Mouse (Mus musculus): ENCODE data around the gene 2900026A02Rik. TPM values are rescaled to one million over a fixed set of nuclear protein-coding genes. Genes with fewer than 3 reads are reported as not detected.
A peak's percentile ranks its signal among the peaks of the same experiment; 100 is the strongest.

The 2900026A02Rik gene
- polyA plus RNA-seq, 1 experiment from 2014 or later = 2.0 TPM

DNA sequence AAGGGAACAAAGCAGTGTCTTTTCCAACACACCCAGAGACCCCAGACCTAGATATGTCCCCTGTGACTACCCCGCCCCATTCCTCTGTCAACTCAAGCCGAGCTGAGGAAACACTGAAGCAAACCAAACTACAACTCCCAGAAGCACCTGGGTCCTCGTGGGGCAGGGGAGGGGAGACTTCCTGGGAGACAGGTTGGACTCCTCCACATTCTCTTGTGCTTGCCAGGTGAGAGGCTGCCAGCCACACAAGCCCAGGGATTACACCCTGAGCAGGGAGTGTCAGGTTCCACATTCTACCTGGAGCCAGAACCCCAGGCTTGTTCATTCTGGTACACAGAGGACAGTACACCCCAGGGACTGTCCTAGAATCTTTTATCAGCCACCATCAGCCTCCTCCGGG lies 2.9 kb upstream of the 2900026A02Rik start:
- WGBS (ENCODE audit: insufficient replicate concordance) = 27% methylated on average over 4 of the region's 4 CpGs
- no peak for ATAC-seq (ENCODE audit: insufficient read depth)
- Histone ChIP-seq H3K9ac (no peak overlapping the region), H3K27me3 (peaks cover 38% of the 10 kb centered on the region), H3K36me3 (replicated peaks) (no peaks in the 10 kb centered on the region), H3K9me3 (replicated peaks) (no peaks in the 10 kb centered on the region), H3K4me2 (no peak overlapping the region), H3K4me3 (replicated peaks) (no peak overlapping the region), H3K4me1 (replicated peaks) (peaks cover 21% of the 10 kb centered on the region), H3K27ac (replicated peaks) (no peak overlapping the region)

DNA sequence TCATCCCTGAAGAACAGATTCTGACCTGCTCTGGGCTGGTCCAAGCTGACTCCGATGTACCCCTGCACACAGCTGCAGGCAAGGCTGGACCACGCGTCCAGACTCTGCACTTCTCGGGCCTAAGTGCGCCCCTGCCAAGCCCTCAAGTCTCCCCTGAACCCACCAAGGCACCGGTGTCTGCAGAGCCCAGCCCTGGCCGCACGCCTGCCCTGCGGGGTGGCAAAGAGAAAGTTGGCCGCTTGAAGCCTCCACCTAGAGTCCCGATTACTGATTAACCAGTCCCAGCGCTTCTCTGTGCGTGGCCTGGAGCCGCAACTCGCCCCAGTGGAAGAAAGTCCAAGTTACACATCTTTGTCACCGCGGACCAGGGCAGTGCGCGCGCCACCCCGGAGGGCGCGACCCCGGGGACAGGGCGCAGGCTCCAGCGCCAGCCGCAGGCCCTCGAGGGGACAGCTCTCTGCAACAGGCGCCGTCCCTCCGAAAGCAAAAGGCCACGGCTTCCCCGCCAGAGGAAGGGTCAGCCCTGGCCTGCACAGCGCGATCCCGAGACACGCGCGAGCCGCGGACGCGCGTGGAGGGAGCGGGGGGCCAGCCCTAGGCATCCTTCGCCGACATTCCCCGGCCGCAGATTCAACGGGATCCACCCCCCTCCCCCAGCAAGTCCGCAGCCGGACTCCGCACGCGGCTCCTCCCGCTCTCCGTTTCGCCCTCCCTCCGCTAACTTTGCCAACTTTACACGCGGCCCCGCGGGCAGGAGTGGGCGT lies 471 bp downstream of the 2900026A02Rik start:
- Histone ChIP-seq H3K4me1 (replicated peaks) (peaks cover 28% of the 10 kb centered on the region), H3K27ac (replicated peaks) (peak overlapping the region; percentile 78), H3K27me3 (peaks cover 32% of the 10 kb centered on the region), H3K9ac (peak overlapping the region; percentile 42; the same call in 1 of the 2 replicates), H3K9me3 (replicated peaks) (no peaks in the 10 kb centered on the region), H3K4me2 (peak overlapping the region; percentile 72), H3K4me3 (replicated peaks) (peak overlapping the region; percentile 58), H3K36me3 (replicated peaks) (no peaks in the 10 kb centered on the region)
- WGBS (ENCODE audit: insufficient replicate concordance) = 3% methylated on average over 64 of the region's 64 CpGs
- ATAC-seq (ENCODE audit: insufficient read depth) = peak; percentile 75

DNA sequence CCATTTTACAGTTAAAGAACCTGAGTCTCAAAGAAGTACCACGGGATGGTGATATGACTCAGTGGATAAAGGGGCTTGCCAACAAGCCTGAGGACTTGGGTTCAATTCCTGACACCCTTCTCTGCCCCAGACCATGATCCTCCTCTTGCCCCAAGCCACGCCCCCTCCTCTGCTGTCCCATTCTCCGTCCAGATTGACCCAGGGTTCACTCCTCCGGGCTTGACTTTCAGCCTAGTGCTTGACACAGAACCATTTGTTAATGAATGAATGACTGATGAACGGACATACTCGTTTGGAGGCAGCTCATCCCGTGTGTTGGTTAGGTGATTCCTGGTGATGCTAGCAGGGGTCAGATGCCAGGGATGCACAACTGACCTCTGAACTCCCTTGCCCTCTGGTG lies 1.2 kb downstream of the 2900026A02Rik start:
- Histone ChIP-seq H3K4me3 (replicated peaks) (peak overlapping the region; percentile 58; the same call in 1 of the 2 replicates), H3K9ac (no peak overlapping the region), H3K27ac (replicated peaks) (peak overlapping the region; percentile 72; the same call in 1 of the 2 replicates)

DNA sequence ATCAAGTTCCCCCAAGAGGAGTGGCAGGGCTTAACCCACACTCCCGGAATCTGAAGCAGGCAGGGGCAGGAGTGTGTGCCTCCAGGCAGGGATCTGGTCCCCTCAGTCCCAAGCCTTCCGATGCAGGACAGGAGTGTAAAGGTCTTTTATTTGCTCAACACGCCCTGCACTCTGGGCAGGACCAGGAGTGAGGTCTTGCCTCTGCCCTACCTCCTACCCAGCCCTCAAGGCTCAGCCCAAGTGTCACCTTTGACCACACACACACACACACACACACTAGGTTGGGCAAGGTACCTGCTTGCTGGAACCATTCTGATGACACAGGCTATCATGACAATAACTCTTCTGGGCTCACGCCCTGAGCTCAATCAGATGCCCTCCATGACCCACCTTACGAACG lies 1.6 kb downstream of the 2900026A02Rik start:
- Histone ChIP-seq H3K4me1 (replicated peaks) (peaks cover 28% of the 10 kb centered on the region), H3K27me3 (peaks cover 25% of the 10 kb centered on the region), H3K27ac (replicated peaks) (no peak overlapping the region), H3K4me2 (peak overlapping the region; percentile 27), H3K36me3 (replicated peaks) (no peaks in the 10 kb centered on the region), H3K9me3 (replicated peaks) (no peaks in the 10 kb centered on the region), H3K9ac (no peak overlapping the region), H3K4me3 (replicated peaks) (no peak overlapping the region)
- no peak for ATAC-seq (ENCODE audit: insufficient read depth)
- 67% methylated on average over 6 of the region's 6 CpGs for WGBS (ENCODE audit: insufficient replicate concordance)

More for the DNA sequence above, 1.2 kb downstream of the 2900026A02Rik start:
- no peak for ATAC-seq (ENCODE audit: insufficient read depth)
- no peaks in the 10 kb centered on the region for H3K9me3 ChIP-seq (replicated peaks)
- H3K4me2 ChIP-seq = peak overlapping the region; percentile 72
- peaks cover 30% of the 10 kb centered on the region for H3K27me3 ChIP-seq
- 48% methylated on average over 7 of the region's 7 CpGs for WGBS (ENCODE audit: insufficient replicate concordance)
- H3K4me1 ChIP-seq (replicated peaks) = peaks cover 28% of the 10 kb centered on the region
- no peaks in the 10 kb centered on the region for H3K36me3 ChIP-seq (replicated peaks)

DNA sequence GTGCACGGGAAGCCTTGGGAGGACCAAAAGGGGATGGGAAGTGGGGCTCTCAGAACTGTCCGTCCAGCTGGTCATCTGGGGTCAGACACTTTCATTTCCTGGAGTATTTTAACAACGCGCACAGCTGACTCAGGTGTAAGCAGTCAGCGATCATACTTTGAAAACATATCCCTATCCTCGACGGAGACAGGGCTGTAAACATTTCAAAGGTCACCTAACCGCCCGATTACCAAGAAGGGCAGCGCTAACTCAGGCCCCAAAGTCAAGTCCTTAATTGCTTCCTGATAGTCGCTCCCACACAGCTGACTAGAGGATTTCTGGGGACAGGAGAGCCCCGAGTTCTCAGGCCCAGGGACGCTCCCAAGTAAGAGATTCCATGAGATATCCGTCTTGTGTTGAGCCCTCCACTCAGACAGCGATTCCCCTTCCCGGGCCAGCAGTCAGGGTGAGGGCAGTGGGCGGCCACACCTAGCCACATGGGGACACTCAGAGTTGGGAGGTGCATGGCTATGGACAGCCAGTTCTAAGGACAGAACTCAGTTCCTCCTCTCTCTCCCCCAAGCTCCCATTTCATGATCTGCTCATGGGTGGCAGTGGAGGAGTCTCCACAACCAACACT lies 2.3 kb downstream of the 2900026A02Rik start:
- ATAC-seq (ENCODE audit: insufficient read depth) = no peak
- Histone ChIP-seq H3K9ac (no peak overlapping the region), H3K4me1 (replicated peaks) (peaks cover 28% of the 10 kb centered on the region), H3K27me3 (peaks cover 21% of the 10 kb centered on the region), H3K27ac (replicated peaks) (0 out of 2 replicates have a peak overlapping the region, but pooled peaks have one; percentile 24), H3K36me3 (replicated peaks) (no peaks in the 10 kb centered on the region), H3K4me3 (replicated peaks) (no peak overlapping the region), H3K9me3 (replicated peaks) (no peaks in the 10 kb centered on the region), H3K4me2 (peak overlapping the region; percentile 27)
- WGBS (ENCODE audit: insufficient replicate concordance) = 53% methylated on average over 17 of the region's 17 CpGs

DNA sequence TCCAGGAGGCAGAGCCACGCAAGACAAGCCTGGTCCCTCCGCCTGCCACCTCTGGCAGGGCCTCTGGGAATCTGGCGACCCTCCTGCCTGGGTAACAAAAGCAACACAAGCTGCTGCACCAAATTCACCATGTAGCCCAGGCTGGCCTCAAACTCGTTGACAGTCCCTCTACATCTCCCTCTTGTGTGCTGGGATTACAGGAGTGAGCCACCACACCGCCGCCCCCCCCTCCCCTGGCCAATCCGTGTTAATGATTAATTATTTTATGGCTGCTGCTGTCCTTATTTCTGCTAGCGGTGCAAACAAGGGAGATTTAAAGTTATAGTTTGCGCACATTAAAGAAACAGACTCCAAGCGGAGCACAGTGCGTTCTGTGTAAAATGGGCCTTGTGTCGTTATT lies 4.0 kb downstream of the 2900026A02Rik start:
- no peak overlapping the region for H3K9ac ChIP-seq
- WGBS (ENCODE audit: insufficient replicate concordance) = 65% methylated on average over 12 of the region's 12 CpGs
- no peak overlapping the region for H3K4me3 ChIP-seq (replicated peaks)
- no peaks in the 10 kb centered on the region for H3K36me3 ChIP-seq (replicated peaks)
- peaks cover 34% of the 10 kb centered on the region for H3K4me1 ChIP-seq (replicated peaks)
- H3K9me3 ChIP-seq (replicated peaks) = no peaks in the 10 kb centered on the region
- H3K27me3 ChIP-seq = peaks cover 21% of the 10 kb centered on the region
- H3K4me2 ChIP-seq = no peak overlapping the region; the same call in 1 of the 2 replicates
- H3K27ac ChIP-seq (replicated peaks) = no peak overlapping the region
- no peak for ATAC-seq (ENCODE audit: insufficient read depth)

DNA sequence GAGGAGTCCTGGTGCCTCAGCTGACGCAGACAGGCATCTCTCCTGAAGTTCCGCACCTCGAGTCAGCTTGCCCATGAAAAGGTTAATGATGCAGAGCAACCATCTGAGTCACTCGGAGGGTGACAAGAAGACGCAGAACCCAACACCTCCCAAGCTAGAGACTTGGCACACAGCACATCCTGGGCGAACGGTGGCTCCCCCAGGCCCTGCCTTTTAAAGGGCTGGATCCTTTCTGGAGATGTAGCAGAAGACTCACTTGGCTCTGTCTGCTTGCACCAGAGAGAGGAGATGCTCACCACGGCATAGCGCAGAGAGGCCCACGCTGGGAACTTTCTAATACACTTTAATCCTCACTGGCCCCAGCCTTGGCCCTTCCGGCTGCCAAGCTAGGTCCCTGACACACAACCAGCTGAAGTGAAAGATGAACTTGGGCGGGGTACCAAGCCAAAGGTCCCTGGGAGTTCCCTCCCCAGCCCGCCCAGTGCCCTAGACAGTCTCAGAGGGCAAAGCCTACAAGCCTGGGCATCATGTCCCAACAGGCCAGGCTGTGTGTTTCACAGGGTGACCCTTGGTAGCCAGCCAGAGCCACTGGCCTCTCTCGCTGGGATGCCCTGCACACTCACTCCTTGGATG lies 4.6 kb downstream of the 2900026A02Rik start:
- no peaks in the 10 kb centered on the region for H3K36me3 ChIP-seq (replicated peaks)
- no peak overlapping the region for H3K4me3 ChIP-seq (replicated peaks)
- ATAC-seq (ENCODE audit: insufficient read depth) = no peak
- no peak overlapping the region for H3K4me2 ChIP-seq
- peaks cover 34% of the 10 kb centered on the region for H3K4me1 ChIP-seq (replicated peaks)
- H3K9ac ChIP-seq = no peak overlapping the region
- 65% methylated on average over 14 of the region's 14 CpGs for WGBS (ENCODE audit: insufficient replicate concordance)
- H3K27ac ChIP-seq (replicated peaks) = no peak overlapping the region
- no peaks in the 10 kb centered on the region for H3K9me3 ChIP-seq (replicated peaks)
- H3K27me3 ChIP-seq = peaks cover 21% of the 10 kb centered on the region

DNA sequence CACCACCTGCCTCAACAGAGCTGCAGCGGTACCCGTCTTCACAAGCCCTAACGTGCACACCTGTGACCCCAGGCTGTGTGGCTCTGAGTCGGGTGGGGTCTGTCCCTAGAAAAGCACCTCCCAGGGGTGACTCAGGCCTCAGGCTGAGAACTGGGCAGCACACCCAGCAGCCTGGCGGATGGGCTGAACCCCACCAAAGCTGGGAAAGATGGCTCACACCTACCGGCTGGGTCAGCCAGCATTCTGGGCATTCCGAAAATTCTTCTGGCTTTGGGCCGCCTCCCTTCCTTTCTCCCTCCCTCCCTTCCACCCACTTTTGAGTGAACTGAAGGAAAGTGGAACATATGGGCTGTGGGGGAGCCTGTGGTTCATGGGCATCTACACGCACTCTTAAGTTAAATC lies 5.4 kb downstream of the 2900026A02Rik start:
- no peaks in the 10 kb centered on the region for H3K9me3 ChIP-seq (replicated peaks)
- no peaks in the 10 kb centered on the region for H3K36me3 ChIP-seq (replicated peaks)
- H3K9ac ChIP-seq = no peak overlapping the region
- 75% methylated on average over 9 of the region's 9 CpGs for WGBS (ENCODE audit: insufficient replicate concordance)
- H3K4me3 ChIP-seq (replicated peaks) = no peak overlapping the region
- peaks cover 30% of the 10 kb centered on the region for H3K4me1 ChIP-seq (replicated peaks)
- H3K27me3 ChIP-seq = peaks cover 14% of the 10 kb centered on the region
- no peak overlapping the region for H3K4me2 ChIP-seq
- no peak for ATAC-seq (ENCODE audit: insufficient read depth)
- H3K27ac ChIP-seq (replicated peaks) = no peak overlapping the region

DNA sequence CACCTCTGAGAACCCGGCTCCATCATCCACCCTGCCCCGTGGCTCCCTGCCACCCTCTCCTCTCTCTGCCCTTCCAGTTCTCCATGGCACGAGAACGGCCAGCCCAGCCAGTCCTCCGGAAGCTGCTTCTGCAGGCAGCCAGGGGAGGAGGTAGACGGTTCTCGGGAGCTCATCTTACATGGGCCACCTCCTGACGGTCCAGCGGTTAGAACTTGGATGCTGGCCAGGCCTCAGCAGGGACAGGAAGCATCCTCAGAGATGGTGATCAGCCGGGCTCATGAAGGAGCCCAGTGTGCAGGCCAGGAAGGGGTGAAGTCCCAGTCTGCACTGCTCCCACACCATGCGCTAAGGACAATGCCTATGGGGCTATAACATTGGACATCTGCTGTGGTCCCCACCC lies 6.6 kb downstream of the 2900026A02Rik start:
- Histone ChIP-seq H3K27me3 (peaks cover 2% of the 10 kb centered on the region; the same call in 1 of the 2 replicates), H3K4me3 (replicated peaks) (no peak overlapping the region), H3K9ac (no peak overlapping the region), H3K4me1 (replicated peaks) (peaks cover 30% of the 10 kb centered on the region), H3K9me3 (replicated peaks) (no peaks in the 10 kb centered on the region), H3K27ac (replicated peaks) (no peak overlapping the region), H3K4me2 (no peak overlapping the region), H3K36me3 (replicated peaks) (no peaks in the 10 kb centered on the region)
- 63% methylated on average over 11 of the region's 11 CpGs for WGBS (ENCODE audit: insufficient replicate concordance)
- no peak for ATAC-seq (ENCODE audit: insufficient read depth)

DNA sequence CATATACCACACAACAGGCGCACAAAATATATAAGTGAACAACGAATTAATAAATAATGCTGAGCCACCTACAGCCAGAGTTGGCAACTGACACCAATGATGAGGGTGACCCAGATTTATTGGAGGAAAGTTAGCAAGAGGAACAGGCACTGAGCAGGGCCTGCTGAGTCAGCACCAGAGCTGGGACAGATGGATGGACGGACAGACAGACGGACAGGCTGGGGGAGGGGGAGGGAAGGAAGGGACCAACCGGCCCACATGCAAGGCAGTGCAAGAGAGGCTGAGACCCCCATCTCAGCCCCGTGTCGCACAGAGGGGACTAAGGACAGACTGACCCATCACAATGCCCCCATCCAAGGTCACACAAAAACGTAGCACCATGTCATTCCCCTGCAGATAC lies 7.0 kb downstream of the 2900026A02Rik start:
- Histone ChIP-seq H3K36me3 (replicated peaks) (no peaks in the 10 kb centered on the region), H3K27me3 (no peaks in the 10 kb centered on the region), H3K4me1 (replicated peaks) (peaks cover 34% of the 10 kb centered on the region), H3K9ac (no peak overlapping the region), H3K4me3 (replicated peaks) (no peak overlapping the region), H3K27ac (replicated peaks) (no peak overlapping the region), H3K9me3 (replicated peaks) (no peaks in the 10 kb centered on the region), H3K4me2 (no peak overlapping the region)
- ATAC-seq (ENCODE audit: insufficient read depth) = no peak
- 66% methylated on average over 8 of the region's 8 CpGs for WGBS (ENCODE audit: insufficient replicate concordance)

DNA sequence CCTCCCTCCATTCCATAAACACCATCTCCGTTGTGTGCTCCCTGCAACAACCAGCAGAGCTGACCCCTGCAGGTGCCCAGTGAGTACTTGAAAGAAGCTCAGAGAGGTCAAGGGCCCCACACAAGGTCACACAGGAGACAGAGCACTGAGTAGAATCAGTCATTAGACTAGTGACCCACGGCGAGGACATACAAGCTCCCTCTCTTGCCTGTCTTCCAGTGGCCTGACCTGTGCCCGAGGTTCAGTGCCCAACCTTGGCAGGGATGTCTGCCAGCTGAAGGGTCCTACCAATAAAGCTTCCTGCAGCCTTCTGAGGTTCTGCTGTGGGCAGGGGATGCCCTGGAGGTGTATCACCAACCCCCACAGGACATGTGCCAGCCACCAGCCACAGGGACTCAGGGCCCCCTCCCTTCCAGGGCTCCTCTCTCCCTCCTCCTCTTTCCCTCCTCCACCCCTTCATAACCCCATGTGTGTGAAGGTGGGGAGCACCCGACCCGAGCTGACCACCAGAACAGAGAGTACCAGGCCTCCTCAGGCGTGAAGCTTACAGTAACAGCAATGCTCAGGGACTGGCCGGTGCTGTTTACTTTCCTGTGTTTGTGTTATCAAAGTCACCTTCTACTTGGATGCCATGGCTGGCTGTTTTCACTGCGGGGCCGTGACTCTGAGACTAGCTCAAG lies 8.7 kb downstream of the 2900026A02Rik start:
- Histone ChIP-seq H3K27ac (replicated peaks) (no peak overlapping the region), H3K36me3 (replicated peaks) (no peaks in the 10 kb centered on the region), H3K9ac (no peak overlapping the region), H3K9me3 (replicated peaks) (no peaks in the 10 kb centered on the region), H3K27me3 (no peaks in the 10 kb centered on the region), H3K4me3 (replicated peaks) (no peak overlapping the region), H3K4me1 (replicated peaks) (peaks cover 44% of the 10 kb centered on the region), H3K4me2 (no peak overlapping the region)
- no peak for ATAC-seq (ENCODE audit: insufficient read depth)
- 55% methylated on average over 10 of the region's 10 CpGs for WGBS (ENCODE audit: insufficient replicate concordance)
